Mouse (Mus musculus): ENCODE results near the gene Snx22. TPM values are rescaled to one million over a fixed set of nuclear protein-coding genes. Genes with fewer than 3 reads are reported as not detected.

Snx22 gene
- polyA plus RNA-seq, 1 experiment, result 1.6 TPM

- no peak overlapping the region for H3K27ac ChIP-seq (ENCODE audit: insufficient read depth, low read depth, low read length)
- H3K4me1 ChIP-seq (ENCODE audit: control insufficient read depth, insufficient read depth, low read length), result no peaks in the 10 kb centered on the region
- H3K27me3 ChIP-seq (replicated peaks; ENCODE audit: control insufficient read depth, insufficient read depth, low read length), result no peaks in the 10 kb centered on the region
- no peaks in the 10 kb centered on the region; the same call in 1 of the 2 replicates for H3K36me3 ChIP-seq (ENCODE audit: control insufficient read depth, insufficient read depth, low read length)
- no peak for TF ChIP-seq CTCF (conservative IDR thresholded peaks at IDR 0.05; ENCODE audit: insufficient read depth, insufficient read length, low read depth, low read length)
- TF ChIP-seq POLR2A (IDR thresholded peaks at IDR 0.05; ENCODE audit: low read depth, low read length), result no peak
- WGBS, result 87% methylated on average over 5 of the region's 5 CpGs
- DNase-seq, result no peak
- H3K4me3 ChIP-seq (ENCODE audit: insufficient read depth, low read depth, low read length), result no peak overlapping the region
Observed at GRCm38 (mm10) chr9:66070151-66070550, 632 bp upstream of the Snx22 start.

DNA sequence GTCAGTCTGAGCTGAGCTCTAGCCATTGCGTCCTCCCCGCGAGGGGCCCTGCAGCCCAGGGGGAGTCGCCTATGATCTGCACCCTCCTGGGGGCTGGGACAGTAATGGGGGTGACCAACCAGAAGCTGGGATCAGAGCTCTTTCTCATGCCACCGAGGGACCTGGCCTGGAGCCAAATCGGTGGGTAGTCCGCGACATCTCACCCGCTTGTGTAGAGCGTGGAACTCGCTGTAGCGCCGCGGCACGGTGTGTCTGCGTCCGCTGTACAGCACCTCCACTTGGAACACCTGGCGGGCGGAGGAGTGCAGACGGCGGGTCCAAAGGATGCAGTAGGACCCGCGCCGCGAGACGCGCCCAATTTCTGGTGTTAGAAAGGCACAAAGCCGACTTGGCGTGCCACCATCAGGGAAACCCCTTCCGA lies 538 bp downstream of the Snx22 start:
- DNase-seq, result peak; percentile 8
- H3K36me3 ChIP-seq (ENCODE audit: control insufficient read depth, insufficient read depth, low read length), result no peaks in the 10 kb centered on the region; the same call in 1 of the 2 replicates

DNA sequence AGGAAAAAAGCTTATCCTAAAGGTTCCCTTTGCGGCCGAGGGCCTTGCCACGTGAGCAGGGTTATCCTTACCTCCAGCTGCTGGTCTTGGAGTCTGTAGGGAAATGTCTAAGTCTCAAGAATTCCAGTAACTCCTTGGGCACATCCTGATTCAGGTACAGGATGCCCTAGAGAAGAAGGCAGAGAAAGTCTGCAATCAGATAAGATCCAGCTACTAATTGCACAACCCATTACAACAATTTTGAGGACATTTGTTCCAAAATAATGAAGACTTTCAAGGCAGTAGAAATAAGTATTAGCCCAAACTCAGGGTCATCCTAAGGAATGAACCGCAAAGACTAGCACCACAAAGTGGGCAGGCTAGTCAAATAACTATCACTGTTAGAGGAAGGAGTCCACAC lies 1.5 kb downstream of the Snx22 start:
- Histone ChIP-seq H3K36me3 (ENCODE audit: control insufficient read depth, insufficient read depth, low read length) (no peaks in the 10 kb centered on the region; the same call in 1 of the 2 replicates), H3K4me1 (ENCODE audit: control insufficient read depth, insufficient read depth, low read length) (no peaks in the 10 kb centered on the region), H3K27me3 (replicated peaks; ENCODE audit: control insufficient read depth, insufficient read depth, low read length) (no peaks in the 10 kb centered on the region), H3K4me3 (ENCODE audit: insufficient read depth, low read depth, low read length) (no peak overlapping the region), H3K27ac (ENCODE audit: insufficient read depth, low read depth, low read length) (no peak overlapping the region)
- 82% methylated on average over 4 of the region's 4 CpGs for WGBS
- TF ChIP-seq CTCF (conservative IDR thresholded peaks at IDR 0.05; ENCODE audit: insufficient read depth, insufficient read length, low read depth, low read length) (no peak), POLR2A (IDR thresholded peaks at IDR 0.05; ENCODE audit: low read depth, low read length) (no peak)
- no peak for DNase-seq

More for the DNA sequence above, 538 bp downstream of the Snx22 start:
- peak overlapping the region; percentile 52 for H3K4me3 ChIP-seq (ENCODE audit: insufficient read depth, low read depth, low read length)
- TF ChIP-seq POLR2A (IDR thresholded peaks at IDR 0.05; ENCODE audit: low read depth, low read length) (no peak), CTCF (conservative IDR thresholded peaks at IDR 0.05; ENCODE audit: insufficient read depth, insufficient read length, low read depth, low read length) (no peak)
- H3K4me1 ChIP-seq (ENCODE audit: control insufficient read depth, insufficient read depth, low read length), result no peaks in the 10 kb centered on the region
- 2% methylated on average over 30 of the region's 30 CpGs for WGBS
- no peak overlapping the region for H3K27ac ChIP-seq (ENCODE audit: insufficient read depth, low read depth, low read length)
- no peaks in the 10 kb centered on the region for H3K27me3 ChIP-seq (replicated peaks; ENCODE audit: control insufficient read depth, insufficient read depth, low read length)

- Histone ChIP-seq H3K27ac (ENCODE audit: insufficient read depth, low read depth, low read length) (no peak overlapping the region), H3K4me1 (ENCODE audit: control insufficient read depth, insufficient read depth, low read length) (no peaks in the 10 kb centered on the region), H3K4me3 (ENCODE audit: insufficient read depth, low read depth, low read length) (no peak overlapping the region), H3K27me3 (replicated peaks; ENCODE audit: control insufficient read depth, insufficient read depth, low read length) (no peaks in the 10 kb centered on the region), H3K36me3 (ENCODE audit: control insufficient read depth, insufficient read depth, low read length) (no peaks in the 10 kb centered on the region; the same call in 1 of the 2 replicates)
- 37% methylated on average over 5 of the region's 5 CpGs for WGBS
- DNase-seq, result peak; percentile 64
- TF ChIP-seq POLR2A (IDR thresholded peaks at IDR 0.05; ENCODE audit: low read depth, low read length), result no peak
- TF ChIP-seq CTCF (conservative IDR thresholded peaks at IDR 0.05; ENCODE audit: insufficient read depth, insufficient read length, low read depth, low read length), result peak; percentile 75
Observed at GRCm38 (mm10) chr9:66067542-66067941, 2.0 kb downstream of the Snx22 start.

DNA sequence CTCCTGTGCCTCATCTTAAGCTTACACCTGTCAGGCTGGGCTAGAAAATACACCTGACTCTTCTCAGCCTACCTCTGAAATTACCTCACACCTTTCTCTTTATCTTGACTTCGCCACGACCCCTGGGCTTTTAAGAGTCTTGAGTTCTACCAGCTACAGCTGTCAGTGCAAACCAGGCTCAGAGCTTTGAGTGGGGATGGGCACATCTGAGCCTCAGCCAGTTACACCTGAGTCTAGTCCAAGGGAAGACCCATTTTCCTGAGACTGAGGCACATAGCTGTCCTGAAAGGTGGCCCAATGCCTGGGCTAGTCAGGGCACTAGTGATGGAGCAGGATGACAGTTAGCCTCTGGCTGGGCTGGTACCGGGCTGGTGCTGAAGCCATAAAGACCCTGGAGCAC lies 2.7 kb downstream of the Snx22 start:
- Histone ChIP-seq H3K27me3 (replicated peaks; ENCODE audit: control insufficient read depth, insufficient read depth, low read length) (no peaks in the 10 kb centered on the region), H3K4me1 (ENCODE audit: control insufficient read depth, insufficient read depth, low read length) (no peaks in the 10 kb centered on the region), H3K27ac (ENCODE audit: insufficient read depth, low read depth, low read length) (no peak overlapping the region), H3K36me3 (ENCODE audit: control insufficient read depth, insufficient read depth, low read length) (no peaks in the 10 kb centered on the region; the same call in 1 of the 2 replicates), H3K4me3 (ENCODE audit: insufficient read depth, low read depth, low read length) (no peak overlapping the region)
- no peak for DNase-seq
- 92% methylated on average over 3 of the region's 3 CpGs for WGBS
- TF ChIP-seq POLR2A (IDR thresholded peaks at IDR 0.05; ENCODE audit: low read depth, low read length), result no peak
- TF ChIP-seq CTCF (conservative IDR thresholded peaks at IDR 0.05; ENCODE audit: insufficient read depth, insufficient read length, low read depth, low read length), result no peak

- DNase-seq, result no peak
- Histone ChIP-seq H3K4me1 (ENCODE audit: control insufficient read depth, insufficient read depth, low read length) (peaks cover 7% of the 10 kb centered on the region; the same call in 1 of the 2 replicates), H3K4me3 (ENCODE audit: insufficient read depth, low read depth, low read length) (no peak overlapping the region), H3K27ac (ENCODE audit: insufficient read depth, low read depth, low read length) (no peak overlapping the region), H3K36me3 (ENCODE audit: control insufficient read depth, insufficient read depth, low read length) (no peaks in the 10 kb centered on the region; the same call in 1 of the 2 replicates), H3K27me3 (replicated peaks; ENCODE audit: control insufficient read depth, insufficient read depth, low read length) (no peaks in the 10 kb centered on the region)
- TF ChIP-seq CTCF (conservative IDR thresholded peaks at IDR 0.05; ENCODE audit: insufficient read depth, insufficient read length, low read depth, low read length) (no peak), POLR2A (IDR thresholded peaks at IDR 0.05; ENCODE audit: low read depth, low read length) (no peak)
- 95% methylated on average over 11 of the region's 11 CpGs for WGBS
Observed at GRCm38 (mm10) chr9:66064316-66064715, 5.2 kb downstream of the Snx22 start.

DNA sequence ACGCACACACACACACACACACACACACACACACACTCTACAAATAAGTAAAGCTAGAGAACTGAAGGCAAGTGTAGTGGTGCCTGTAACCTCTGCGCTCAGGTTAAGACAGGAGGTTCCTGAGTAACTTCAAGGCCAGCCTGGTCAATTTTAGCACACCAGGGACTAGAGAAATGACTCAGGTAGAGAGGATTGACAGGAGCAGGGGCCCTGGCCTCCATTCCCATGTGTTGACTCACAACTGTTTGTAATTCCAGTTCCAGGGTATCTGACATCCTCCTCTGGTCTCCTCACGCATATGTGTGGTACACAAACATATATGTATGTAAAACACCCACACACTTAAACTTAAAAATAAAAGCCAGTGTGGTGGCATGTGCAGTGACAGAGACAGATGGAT lies 6.1 kb downstream of the Snx22 start:
- no peak overlapping the region for H3K27ac ChIP-seq (ENCODE audit: insufficient read depth, low read depth, low read length)
- no peak for DNase-seq
- no peaks in the 10 kb centered on the region for H3K27me3 ChIP-seq (replicated peaks; ENCODE audit: control insufficient read depth, insufficient read depth, low read length)
- H3K4me3 ChIP-seq (ENCODE audit: insufficient read depth, low read depth, low read length), result no peak overlapping the region
- H3K36me3 ChIP-seq (ENCODE audit: control insufficient read depth, insufficient read depth, low read length), result no peaks in the 10 kb centered on the region; the same call in 1 of the 2 replicates
- 94% methylated on average over 3 of the region's 3 CpGs for WGBS
- TF ChIP-seq POLR2A (IDR thresholded peaks at IDR 0.05; ENCODE audit: low read depth, low read length) (no peak), CTCF (conservative IDR thresholded peaks at IDR 0.05; ENCODE audit: insufficient read depth, insufficient read length, low read depth, low read length) (no peak)
- H3K4me1 ChIP-seq (ENCODE audit: control insufficient read depth, insufficient read depth, low read length), result peaks cover 7% of the 10 kb centered on the region; the same call in 1 of the 2 replicates

All from kidney, adult 2 months (tissue).